12 mouse cellular contexts compared by ENCODE assay signal in the genomic region with DNA sequence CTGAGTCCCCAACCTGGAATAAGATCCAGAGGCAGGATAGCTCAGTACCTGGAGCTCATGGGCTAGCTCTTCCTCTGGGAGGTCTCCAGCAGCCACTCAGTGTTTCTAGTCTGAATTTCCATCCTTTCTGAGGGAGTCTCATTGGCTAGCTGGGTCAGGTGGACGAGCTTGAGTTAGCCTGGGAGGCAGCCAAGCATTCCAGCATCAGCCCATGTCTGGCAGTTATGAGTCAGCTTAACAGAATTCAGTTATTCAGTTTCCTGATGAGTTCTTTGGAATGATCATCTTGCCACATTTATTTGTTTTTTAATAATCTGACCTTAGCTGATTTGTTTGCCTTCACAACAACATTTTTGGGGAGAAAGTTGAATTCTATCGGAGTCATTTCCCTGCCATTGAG. TPM values are rescaled to one million over a fixed set of nuclear protein-coding genes. Genes with fewer than 3 reads are reported as not detected.
DNase-seq lines count a peak whose midpoint lies in the region; ATAC-seq and TF ChIP-seq lines count a peak whose summit lies in the region.
"Had no signal": no experiment of that assay in that cellular context is flagged by ENCODE, and none has a peak within 500 bp of the region (broad histone marks: within the 10 kb centered on the region; RNA-seq: fewer than 3 reads in every experiment).

No protein-coding gene starts in this region.

- TF ChIP-seq POLR2A in lung, adult 2 months (IDR thresholded peaks at IDR 0.05; ENCODE audit: borderline replicate concordance, extremely low read depth, low read depth, low read length): no peak

- 71% methylated on average over 2 of the region's 2 CpGs for WGBS in heart, embryonic 11.5 days (ENCODE audit: insufficient replicate concordance)
- 66% methylated on average over 2 of the region's 2 CpGs for WGBS in lung, embryonic 14.5 days
- 40% methylated on average over 2 of the region's 2 CpGs for WGBS in lung, adult 2 months

- no peaks in the 10 kb centered on the region for H3K9me3 ChIP-seq in heart, embryonic 11.5 days (replicated peaks; ENCODE audit: control insufficient read depth, low read length)
- no peaks in the 10 kb centered on the region for H3K9me3 ChIP-seq in lung, embryonic 14.5 days (ENCODE audit: low read depth, low read length)
- H3K9me3 ChIP-seq: forebrain, embryonic 13.5 days had no signal

- in situ Hi-C loops in Patski (cut with MboI; ENCODE audit: low pct_unique_long_range_greater_than_20kb): loop anchor here (5.0 kb wide), 1 partner anchor 174 kb away; no protein-coding TSS in a partner anchor

- no peak for ATAC-seq in heart, embryonic 11.5 days (replicated peaks; ENCODE audit: insufficient number of reproducible peaks, low FRiP score, low TSS enrichment)
- no peak for ATAC-seq in lung, embryonic 14.5 days (ENCODE audit: insufficient read depth)
- ATAC-seq in Patski: peak; percentile 90
- ATAC-seq in granulocyte monocyte progenitor cell, adult 5-6 weeks (replicated peaks; ENCODE audit: poor library complexity, severe bottlenecking): no peak
- ATAC-seq: forebrain, embryonic 13.5 days had no signal

- H3K36me3 ChIP-seq in heart, embryonic 11.5 days (ENCODE audit: control insufficient read depth, insufficient read depth, low read length): no peaks in the 10 kb centered on the region
- no peaks in the 10 kb centered on the region for H3K36me3 ChIP-seq in lung, embryonic 14.5 days (ENCODE audit: insufficient read depth)

- peak; percentile 33 for DNase-seq in heart, adult 8-10 months (ENCODE audit: low spot score)
- peak; percentile 16 for DNase-seq in lung, embryonic 14.5 days
- DNase-seq in lung, adult 2 months: no peak
- DNase-seq in Patski (ENCODE audit: low read depth, low spot score): no peak
- DNase-seq in gastrocnemius, postnatal 14 days: peak; percentile 61
- no peak for DNase-seq in cerebellum, postnatal 4 days (ENCODE audit: low spot score in 2 of 2)
- DNase-seq: cerebellum, postnatal 36 days; layer of hippocampus, adult 9-11 months had no signal

- H3K4me3 ChIP-seq in heart, embryonic 11.5 days (ENCODE audit: low read depth, low read length): no peak overlapping the region
- no peak overlapping the region for H3K4me3 ChIP-seq in lung, embryonic 14.5 days (ENCODE audit: low read depth, low read length)
- no peak overlapping the region for H3K4me3 ChIP-seq in lung, adult 2 months (replicated peaks; ENCODE audit: extremely low read depth, low read depth, low read length)
- H3K4me3 ChIP-seq: forebrain, embryonic 13.5 days had no signal

- no peak overlapping the region for H3K27ac ChIP-seq in heart, embryonic 11.5 days (ENCODE audit: low read depth, low read length)
- no peak overlapping the region for H3K27ac ChIP-seq in lung, embryonic 14.5 days (ENCODE audit: low read depth)
- H3K27ac ChIP-seq: forebrain, embryonic 13.5 days had no signal

- no peak overlapping the region for H3K9ac ChIP-seq in heart, embryonic 11.5 days (ENCODE audit: low read depth, low read length)
- H3K9ac ChIP-seq in lung, embryonic 14.5 days: no peak overlapping the region
- H3K9ac ChIP-seq: forebrain, embryonic 13.5 days had no signal

- H3K27me3 ChIP-seq in heart, embryonic 11.5 days (ENCODE audit: control insufficient read depth, insufficient read depth, low read length): no peaks in the 10 kb centered on the region
- no peaks in the 10 kb centered on the region for H3K27me3 ChIP-seq in lung, embryonic 14.5 days (ENCODE audit: insufficient read depth, low read length)
- H3K27me3 ChIP-seq in Patski: no peaks in the 10 kb centered on the region
- H3K27me3 ChIP-seq: forebrain, embryonic 13.5 days had no signal

- no peak overlapping the region for H3K4me2 ChIP-seq in heart, embryonic 11.5 days
- H3K4me2 ChIP-seq in lung, embryonic 14.5 days: no peak overlapping the region
- H3K4me2 ChIP-seq: forebrain, embryonic 13.5 days had no signal

- intact Hi-C loops in gastrocnemius, postnatal 14 days (cut with DNase I; ENCODE audit: low total_unique reads): no loop called here

- POLR2A ChIA-PET in Patski (lab: Charles Lee): no interaction called here

- H3K4me1 ChIP-seq in heart, embryonic 11.5 days (ENCODE audit: control insufficient read depth, insufficient read depth, low read length): no peaks in the 10 kb centered on the region
- no peaks in the 10 kb centered on the region for H3K4me1 ChIP-seq in lung, embryonic 14.5 days (ENCODE audit: insufficient read depth)
- H3K4me1 ChIP-seq in lung, adult 2 months (ENCODE audit: control insufficient read depth, insufficient read depth, low read length): no peaks in the 10 kb centered on the region
- H3K4me1 ChIP-seq: forebrain, embryonic 13.5 days had no signal

- CTCF ChIA-PET in Patski (lab: Charles Lee): interaction anchor here (0.8 to 1.6 kb wide), 3 partner anchors 11 to 165 kb away, joined by 3 to 4 read pairs (median 4); no protein-coding TSS in a partner anchor

- no peak for TF ChIP-seq CTCF in lung, embryonic 14.5 days (IDR thresholded peaks at IDR 0.05; ENCODE audit: low read depth)
- no peak for TF ChIP-seq CTCF in lung, adult 2 months (IDR thresholded peaks at IDR 0.05; ENCODE audit: insufficient read depth, low read length)
- TF ChIP-seq CTCF in Patski (IDR thresholded peaks at IDR 0.05): no peak

RNA-seq across cellular contexts. Expression of a gene that starts 14.7 kb away (rescaled TPM):
- 1 to 10 TPM; 4.4 to 9.5 (median 5.6) TPM for total RNA-seq in heart, adult 8-10 months (2022)
- 0.48 and 1.2 TPM in 2 replicates for polyA plus RNA-seq in heart, embryonic 11.5 days (2014; fragmentation: Nextera tagmentation; extraction: Ambion mirVana)
- polyA plus RNA-seq in lung, embryonic 14.5 days (2014; fragmentation: Nextera tagmentation; extraction: Ambion mirVana): 2.8 and 7.0 TPM in 2 replicates
- 3.6 and 8.0 TPM in 2 replicates for polyA plus RNA-seq in lung, adult 2 months (2012; rRNA removed)
- 0.42 TPM for polyA plus RNA-seq in Patski (2021)
- total RNA-seq in gastrocnemius, postnatal 14 days (2021): 1 to 10 TPM; 4.1 to 5.9 TPM
- total RNA-seq in granulocyte monocyte progenitor cell, adult 5-6 weeks (2014; fragmentation: Nextera tagmentation): 189 and 190 TPM in 2 replicates
- total RNA-seq in granulocyte monocyte progenitor cell, adult 5-6 weeks (2017): 110 and 159 TPM in 2 replicates

RNA-seq across cellular contexts. Expression of a gene that starts 29.1 kb away (rescaled TPM):
- 10 to 100 TPM in 2 of 4 experiments, 1 to 10 TPM in 2; 5.4 to 24.7 (median 9.6) TPM for total RNA-seq in heart, adult 8-10 months (2022)
- polyA plus RNA-seq in heart, embryonic 11.5 days (2014; fragmentation: Nextera tagmentation; extraction: Ambion mirVana): 0.65 and 0.97 TPM in 2 replicates
- 4.8 and 7.2 TPM in 2 replicates for polyA plus RNA-seq in lung, embryonic 14.5 days (2014; fragmentation: Nextera tagmentation; extraction: Ambion mirVana)
- 64.7 and 98.8 TPM in 2 replicates for polyA plus RNA-seq in lung, adult 2 months (2012; rRNA removed)
- not detected for polyA plus RNA-seq in Patski (2021)
- total RNA-seq in gastrocnemius, postnatal 14 days (2021): 1 to 10 TPM; 2.7 to 2.9 TPM
- total RNA-seq in granulocyte monocyte progenitor cell, adult 5-6 weeks (2014; fragmentation: Nextera tagmentation): 8.8 and 13.4 TPM in 2 replicates
- 16.9 and 19.6 TPM in 2 replicates for total RNA-seq in granulocyte monocyte progenitor cell, adult 5-6 weeks (2017)

RNA-seq across cellular contexts. Expression of a gene that starts 33.4 kb away (rescaled TPM):
- total RNA-seq in heart, adult 8-10 months (2022): 1 to 10 TPM in 1 of 4 experiments, under 1 TPM in 1, not detected in 2; 0.76 to 1.1 TPM
- polyA plus RNA-seq in heart, embryonic 11.5 days (2014; fragmentation: Nextera tagmentation; extraction: Ambion mirVana): 0.35 TPM in 1 of 2 replicates, not detected in the other
- 0.64 TPM in 1 of 2 replicates, not detected in the other for polyA plus RNA-seq in lung, embryonic 14.5 days (2014; fragmentation: Nextera tagmentation; extraction: Ambion mirVana)
- polyA plus RNA-seq in lung, adult 2 months (2012; rRNA removed): 70.3 and 198 TPM in 2 replicates
- polyA plus RNA-seq in Patski (2021): 0.65 TPM
- total RNA-seq in gastrocnemius, postnatal 14 days (2021): not detected
- not detected in 2 replicates for total RNA-seq in granulocyte monocyte progenitor cell, adult 5-6 weeks (2014; fragmentation: Nextera tagmentation)
- 2.1 TPM in 1 of 2 replicates, not detected in the other for total RNA-seq in granulocyte monocyte progenitor cell, adult 5-6 weeks (2017)
- polyA plus RNA-seq: forebrain, embryonic 13.5 days had no signal

RNA-seq across cellular contexts. Expression of a gene that starts 41.8 kb away (rescaled TPM):
- not detected for total RNA-seq in heart, adult 8-10 months (2022)
- not detected in 2 replicates for polyA plus RNA-seq in heart, embryonic 11.5 days (2014; fragmentation: Nextera tagmentation; extraction: Ambion mirVana)
- polyA plus RNA-seq in lung, embryonic 14.5 days (2014; fragmentation: Nextera tagmentation; extraction: Ambion mirVana): 0.09 TPM in 1 of 2 replicates, not detected in the other
- polyA plus RNA-seq in lung, adult 2 months (2012; rRNA removed): 0.06 TPM in 1 of 2 replicates, not detected in the other
- not detected for polyA plus RNA-seq in Patski (2021)
- total RNA-seq in gastrocnemius, postnatal 14 days (2021): not detected
- total RNA-seq in granulocyte monocyte progenitor cell, adult 5-6 weeks (2014; fragmentation: Nextera tagmentation): not detected in 2 replicates
- total RNA-seq in granulocyte monocyte progenitor cell, adult 5-6 weeks (2017): not detected in 2 replicates
- polyA plus RNA-seq: forebrain, embryonic 13.5 days; liver, embryonic 16.5 days had no signal

Comparison
In these comparisons a context has a peak if more than half of its experiments do, and no peak if none do; other contexts are left out.
1. DNase-seq: peak in heart, adult 8-10 months (single experiment), lung, embryonic 14.5 days (single experiment) and gastrocnemius, postnatal 14 days (single experiment); none in lung, adult 2 months (single experiment), Patski (single experiment) and cerebellum, postnatal 4 days (0 of 2).
2. RNA of a gene that starts 33.4 kb away (polyA plus RNA-seq): 70.3 to 198 TPM in lung, adult 2 months; 0.65 TPM in Patski (single experiment), 0.64 TPM in lung, embryonic 14.5 days and 0.35 TPM in heart, embryonic 11.5 days; every median in the first group is over 10 times any median in the second.